9 mouse cellular contexts compared by ENCODE assay signal in the genomic region with DNA sequence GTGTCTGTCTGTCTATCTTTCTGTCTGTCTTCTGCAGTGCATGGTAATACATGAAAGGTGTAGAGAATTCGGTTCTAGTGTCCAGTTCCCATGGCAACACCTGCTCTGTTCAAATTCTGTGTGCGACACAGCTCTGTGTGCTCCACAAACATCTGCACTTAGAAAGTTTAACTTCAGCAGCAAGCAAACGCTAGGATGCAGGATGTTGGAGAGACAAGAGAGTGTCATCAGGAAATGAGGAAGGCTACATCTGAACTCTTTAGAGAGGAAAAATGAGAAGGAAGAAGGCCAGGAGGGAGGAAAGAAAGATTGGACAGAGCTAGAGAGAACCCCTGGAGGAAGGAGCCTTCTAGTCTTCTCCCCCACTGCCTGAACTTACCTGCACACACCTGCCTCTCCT. TPM values are rescaled to one million over a fixed set of nuclear protein-coding genes. Genes with fewer than 3 reads are reported as not detected.
DNase-seq lines count a peak whose midpoint lies in the region; ATAC-seq and TF ChIP-seq lines count a peak whose summit lies in the region.
"Had no signal": no experiment of that assay in that cellular context is flagged by ENCODE, and none has a peak within 500 bp of the region (broad histone marks: within the 10 kb centered on the region; RNA-seq: fewer than 3 reads in every experiment).

No protein-coding gene starts in this region.

- H3K27me3 ChIP-seq in heart, adult 2 months (ENCODE audit: control insufficient read depth, insufficient read depth, low read length), result no peaks in the 10 kb centered on the region
- no peaks in the 10 kb centered on the region for H3K27me3 ChIP-seq in lung, embryonic 16.5 days (ENCODE audit: control insufficient read depth, insufficient read depth, low read depth, low read length)
- 0 out of 2 replicates have a peak, but pooled peaks cover 6% of the 10 kb centered on the region for H3K27me3 ChIP-seq in limb, embryonic 13.5 days
- no peaks in the 10 kb centered on the region for H3K27me3 ChIP-seq in stomach, embryonic 14.5 days (ENCODE audit: control insufficient read depth, insufficient read depth, low read length)

- no peaks in the 10 kb centered on the region for H3K9me3 ChIP-seq in lung, embryonic 16.5 days (ENCODE audit: control insufficient read depth, low read length)
- no peaks in the 10 kb centered on the region for H3K9me3 ChIP-seq in limb, embryonic 13.5 days
- H3K9me3 ChIP-seq in stomach, embryonic 14.5 days (ENCODE audit: control insufficient read depth, low read depth, low read length), result no peaks in the 10 kb centered on the region

- ATAC-seq in lung, embryonic 16.5 days (ENCODE audit: low read depth), result no peak
- ATAC-seq in limb, embryonic 13.5 days (ENCODE audit: low FRiP score, low read depth), result no peak
- ATAC-seq in stomach, embryonic 14.5 days (ENCODE audit: insufficient number of reproducible peaks, insufficient read depth, low FRiP score, low read depth), result no peak
- no peak for ATAC-seq in granulocyte monocyte progenitor cell, adult 5-6 weeks (replicated peaks; ENCODE audit: poor library complexity, severe bottlenecking)

- peak overlapping the region; percentile 48 for H3K4me2 ChIP-seq in lung, embryonic 16.5 days (ENCODE audit: low read depth, low read length)
- H3K4me2 ChIP-seq in limb, embryonic 13.5 days (replicated peaks), result peak overlapping the region; percentile 45
- 0 out of 2 replicates have a peak overlapping the region, but pooled peaks have one; percentile 5 for H3K4me2 ChIP-seq in stomach, embryonic 14.5 days (replicated peaks; ENCODE audit: low read depth, low read length)

- no peak for TF ChIP-seq EP300 in heart, adult 2 months (IDR thresholded peaks at IDR 0.05; ENCODE audit: insufficient read depth, low read depth, low read length)

- no peak for TF ChIP-seq POLR2A in heart, adult 2 months (IDR thresholded peaks at IDR 0.05; ENCODE audit: insufficient read depth, low read depth, low read length)

- no peaks in the 10 kb centered on the region for H3K79me2 ChIP-seq in heart, adult 2 months (replicated peaks; ENCODE audit: control insufficient read depth, insufficient read depth, low read length)

- peaks cover 21% of the 10 kb centered on the region for H3K4me1 ChIP-seq in heart, adult 2 months (ENCODE audit: control insufficient read depth, insufficient read depth, low read length)
- peaks cover 67% of the 10 kb centered on the region for H3K4me1 ChIP-seq in lung, embryonic 16.5 days (replicated peaks; ENCODE audit: control insufficient read depth, insufficient read depth, low read length)
- H3K4me1 ChIP-seq in limb, embryonic 13.5 days, result peaks cover 59% of the 10 kb centered on the region
- H3K4me1 ChIP-seq in stomach, embryonic 14.5 days (ENCODE audit: control insufficient read depth, insufficient read depth, low read length), result peaks cover 37% of the 10 kb centered on the region

- intact Hi-C loops in heart, adult 2 months (cut with DNase I), result no loop called here

- peak overlapping the region; percentile 57 for H3K9ac ChIP-seq in heart, adult 2 months (ENCODE audit: low read depth, low read length)
- peak overlapping the region; percentile 54 for H3K9ac ChIP-seq in lung, embryonic 16.5 days (ENCODE audit: low read length)
- H3K9ac ChIP-seq in limb, embryonic 13.5 days, result 0 out of 2 replicates have a peak overlapping the region, but pooled peaks have one; percentile 14
- no peak overlapping the region for H3K9ac ChIP-seq in stomach, embryonic 14.5 days (replicated peaks; ENCODE audit: low read depth, low read length)

- H3K36me3 ChIP-seq in heart, adult 2 months (ENCODE audit: control insufficient read depth, insufficient read depth, low read length), result peaks cover 3% of the 10 kb centered on the region
- H3K36me3 ChIP-seq in lung, embryonic 16.5 days (ENCODE audit: control insufficient read depth, insufficient read depth, low read length), result no peaks in the 10 kb centered on the region
- no peaks in the 10 kb centered on the region for H3K36me3 ChIP-seq in limb, embryonic 13.5 days
- H3K36me3 ChIP-seq in stomach, embryonic 14.5 days (ENCODE audit: control insufficient read depth, insufficient read depth, low read length), result no peaks in the 10 kb centered on the region

- 31% methylated on average over 3 of the region's 3 CpGs for WGBS in heart, adult 2 months
- WGBS in lung, embryonic 16.5 days, result 19% methylated on average over 3 of the region's 3 CpGs
- 30% methylated on average over 3 of the region's 3 CpGs for WGBS in limb, embryonic 13.5 days
- WGBS in stomach, embryonic 14.5 days, result 31% methylated on average over 3 of the region's 3 CpGs

- TF ChIP-seq CTCF in heart, adult 2 months (IDR thresholded peaks at IDR 0.05), result no peak

- no peak for DNase-seq in heart, adult 2 months
- DNase-seq in heart, adult 8-10 months (ENCODE audit: low spot score), result no peak
- DNase-seq in lung, adult 18-20 months, result no peak
- no peak for DNase-seq in left cerebral cortex, adult 18-20 months (ENCODE audit: low spot score in 2 of 2)
- DNase-seq: cerebellum, adult 18-20 months had no signal

- H3K4me3 ChIP-seq in heart, adult 2 months, result peak overlapping the region; percentile 43
- peak overlapping the region; percentile 33 for H3K4me3 ChIP-seq in lung, embryonic 16.5 days (ENCODE audit: low read length)
- H3K4me3 ChIP-seq in limb, embryonic 13.5 days, result peak overlapping the region; percentile 20
- no peak overlapping the region for H3K4me3 ChIP-seq in stomach, embryonic 14.5 days (ENCODE audit: low read depth, low read length)

- H3K27ac ChIP-seq in heart, adult 2 months, result peak overlapping the region; percentile 84
- peak overlapping the region; percentile 90 for H3K27ac ChIP-seq in lung, embryonic 16.5 days (ENCODE audit: low read length)
- peak overlapping the region; percentile 74 for H3K27ac ChIP-seq in limb, embryonic 13.5 days
- H3K27ac ChIP-seq in stomach, embryonic 14.5 days (ENCODE audit: low read length), result no peak overlapping the region

RNA-seq across cellular contexts. Expression of a gene that starts 0.3 kb away (rescaled TPM):
- 10 to 100 TPM; 29.0 to 34.4 TPM for total RNA-seq in heart, adult 2 months (2021)
- 52.1 and 58.5 TPM in 2 replicates for polyA plus RNA-seq in heart, adult 2 months (2012; rRNA removed)
- total RNA-seq in heart, adult 8-10 months (2022), result 10 to 100 TPM; 26.0 to 28.4 (median 27.1) TPM
- polyA plus RNA-seq in lung, embryonic 16.5 days (2015; fragmentation: Nextera tagmentation; extraction: Ambion mirVana), result 22.4 and 28.6 TPM in 2 replicates
- 9.9 and 10.6 TPM in 2 replicates for polyA plus RNA-seq in limb, embryonic 13.5 days (2015; fragmentation: Nextera tagmentation; extraction: Ambion mirVana)
- 0.91 and 1.6 TPM in 2 replicates for polyA plus RNA-seq in stomach, embryonic 14.5 days (2014; fragmentation: Nextera tagmentation; extraction: Ambion mirVana)
- total RNA-seq in left cerebral cortex, adult 18-20 months (2021), result 10 to 100 TPM; 12.1 to 13.1 TPM
- not detected in 2 replicates for total RNA-seq in granulocyte monocyte progenitor cell, adult 5-6 weeks (2014; fragmentation: Nextera tagmentation)
- not detected in 2 replicates for total RNA-seq in granulocyte monocyte progenitor cell, adult 5-6 weeks (2017)

RNA-seq across cellular contexts. Expression of a gene that starts 13.1 kb away (rescaled TPM):
- under 1 TPM; 0.34 to 0.36 TPM for total RNA-seq in heart, adult 2 months (2021)
- 1.00 and 2.4 TPM in 2 replicates for polyA plus RNA-seq in heart, adult 2 months (2012; rRNA removed)
- under 1 TPM in 2 of 4 experiments, not detected in 2; 0.31 to 0.44 TPM for total RNA-seq in heart, adult 8-10 months (2022)
- polyA plus RNA-seq in lung, embryonic 16.5 days (2015; fragmentation: Nextera tagmentation; extraction: Ambion mirVana), result 0.29 and 0.54 TPM in 2 replicates
- 0.74 and 0.81 TPM in 2 replicates for polyA plus RNA-seq in limb, embryonic 13.5 days (2015; fragmentation: Nextera tagmentation; extraction: Ambion mirVana)
- polyA plus RNA-seq in stomach, embryonic 14.5 days (2014; fragmentation: Nextera tagmentation; extraction: Ambion mirVana), result 1.8 and 2.1 TPM in 2 replicates
- total RNA-seq in left cerebral cortex, adult 18-20 months (2021), result 1 to 10 TPM in 1 of 2 experiments, under 1 TPM in 1; 0.75 to 1.6 TPM
- total RNA-seq in granulocyte monocyte progenitor cell, adult 5-6 weeks (2014; fragmentation: Nextera tagmentation), result 1.2 TPM in 1 of 2 replicates, not detected in the other
- not detected in 2 replicates for total RNA-seq in granulocyte monocyte progenitor cell, adult 5-6 weeks (2017)

Comparison
In these comparisons a context has a peak if more than half of its experiments do, and no peak if none do; other contexts are left out.
1. RNA of a gene that starts 0.3 kb away (total RNA-seq): 29.0 to 34.4 TPM in heart, adult 2 months, 26.0 to 28.4 TPM in heart, adult 8-10 months and 12.1 to 13.1 TPM in left cerebral cortex, adult 18-20 months; not detected in granulocyte monocyte progenitor cell, adult 5-6 weeks; every median in the first group is over 10 times any median in the second.
2. Peak in every context shown above with its lines, with median percentiles within 50 percentile points of each other: H3K4me2 ChIP-seq.